Mouse (Mus musculus) ES-E14 (cell line): ENCODE data around the gene Nav2. TPM values are rescaled to one million over a fixed set of nuclear protein-coding genes. Genes with fewer than 3 reads are reported as not detected.

Source experiments
- DNase-seq: peaks from one replicate; pipeline ENCODE4 v3.0.0-alpha.2; 2013; ENCODE audit warnings: low read depth, low spot score
- H3K27ac ChIP-seq: 2 replicates; pipeline ENCODE4 v1.5.1; 2012; ENCODE audit warnings: low read depth, mild to moderate bottlenecking, low read length, moderate library complexity, mixed read lengths; ENCODE audit not compliant: poor library complexity, insufficient read depth, severe bottlenecking
- H3K36me3 ChIP-seq: 2 replicates; pipeline ENCODE4 v1.6.1; 2012; ENCODE audit warnings: mild to moderate bottlenecking, low read length, moderate library complexity, mixed read lengths; ENCODE audit not compliant: control insufficient read depth, poor library complexity, insufficient read depth, severe bottlenecking
- H3K4me1 ChIP-seq, 2 experiments: fragments of 150-350 bp in 1 of 2; sonication (generic) in 1 of 2; 2 replicates each; pipeline ENCODE4 v1.6.1; 2012; ENCODE audit warnings: low read length in 2 of 2, mild to moderate bottlenecking in 1 of 2, mixed read lengths in 1 of 2; ENCODE audit not compliant: control insufficient read depth in 2 of 2, insufficient read depth in 2 of 2, poor library complexity in 1 of 2
- H3K4me3 ChIP-seq, 2 experiments: fragments of 150-350 bp in 1 of 2; sonication (generic) in 1 of 2; 2 replicates each; pipeline ENCODE4 v1.5.1; 2012; ENCODE audit warnings: low read length in 2 of 2, low read depth in 1 of 2, mild to moderate bottlenecking in 1 of 2, mixed read lengths in 1 of 2; ENCODE audit not compliant: insufficient read depth in 1 of 2, poor library complexity in 1 of 2, severe bottlenecking in 1 of 2
- H3K9ac ChIP-seq: 2 replicates; pipeline ENCODE4 v1.6.1; 2012; ENCODE audit warnings: low read depth, mild to moderate bottlenecking, low read length, mixed read lengths; ENCODE audit not compliant: poor library complexity, insufficient read depth, severe bottlenecking
- H3K9me3 ChIP-seq: fragments of 150-350 bp; sonication (generic); 2 replicates; pipeline ENCODE4 v1.6.1; 2012; ENCODE audit warnings: low read depth, mild to moderate bottlenecking, low read length; ENCODE audit not compliant: control insufficient read depth, insufficient read depth
- CHD2 ChIP-seq: IDR thresholded peaks from 2 replicates; pipeline ENCODE4 v1.6.1; 2014; ENCODE audit warnings: mild to moderate bottlenecking, low read depth, low read length, inconsistent platforms
- HCFC1 ChIP-seq: IDR thresholded peaks from 2 replicates; pipeline ENCODE4 v1.6.1; 2012; ENCODE audit warnings: low read length, inconsistent platforms, borderline replicate concordance; ENCODE audit not compliant: insufficient read depth
- MAFK ChIP-seq: IDR thresholded peaks from 2 replicates; pipeline ENCODE4 v1.6.1; 2014; ENCODE audit warnings: mild to moderate bottlenecking, low read depth, low read length, inconsistent platforms; ENCODE audit not compliant: insufficient read depth
- ZC3H11A ChIP-seq: IDR thresholded peaks from 2 replicates; pipeline ENCODE4 v1.6.1; 2012; ENCODE audit warnings: low read depth, mild to moderate bottlenecking, inconsistent platforms, low read length, borderline replicate concordance
- ZNF384 ChIP-seq: IDR thresholded peaks from 2 replicates; pipeline ENCODE4 v1.6.1; 2012; ENCODE audit warnings: low read depth, low read length, inconsistent platforms
- in situ Hi-C, 2 experiments: fragments of 600-800 bp; cut with MboI; formaldehyde crosslinking; loops; one replicate each; pipeline ENCODE4 v1.15.1; 2025; ENCODE audit warnings: low sequenced_read_pairs in 2 of 2, inconsistent platforms in 1 of 2; ENCODE audit not compliant: unreplicated experiment in 2 of 2
- total RNA-seq: library from RNA; depleted of rRNA; stranded (reverse); fragments of 300-350 nt; gene quantifications from 2 replicates; pipeline ENCODE4 v1.2.3, GENCODE M21; 2012

Gene Nav2
- total RNA-seq, 1 experiment: 18.2 TPM

DNA sequence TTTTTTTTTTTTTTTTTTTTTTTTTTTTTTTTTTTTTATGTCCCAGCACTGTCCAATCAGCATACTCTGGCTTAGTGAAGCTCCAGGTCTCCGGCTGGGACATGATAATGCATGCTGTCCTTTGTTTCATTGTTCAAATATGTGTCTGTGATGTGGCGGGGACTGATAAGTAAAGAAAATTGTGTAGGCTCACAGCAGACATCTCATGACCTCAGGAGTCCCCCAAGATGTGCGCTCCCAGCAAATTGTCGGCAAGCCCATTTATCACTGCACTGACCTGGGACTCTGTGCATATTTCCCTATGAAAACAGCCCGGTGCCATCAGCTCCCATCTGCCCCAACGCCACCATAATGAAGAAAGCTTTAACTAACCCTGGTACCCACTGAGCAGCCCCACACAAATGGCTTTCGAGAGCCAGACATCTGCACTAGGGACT, 110.0 kb downstream of the Nav2 start:
- no peak for TF ChIP-seq CHD2
- TF ChIP-seq ZNF384: peak; percentile 36; the same call in 1 of the 2 replicates
- TF ChIP-seq ZC3H11A: no peak
- TF ChIP-seq MAFK: no peak
- no peak for TF ChIP-seq HCFC1
- H3K4me3 ChIP-seq: no peak overlapping the region
- H3K9me3 ChIP-seq: no peaks in the 10 kb centered on the region
- H3K9ac ChIP-seq: no peak overlapping the region
- no peaks in the 10 kb centered on the region for H3K4me1 ChIP-seq
- no peak overlapping the region for H3K27ac ChIP-seq
- no peak for DNase-seq
- no peaks in the 10 kb centered on the region for H3K36me3 ChIP-seq
- in situ Hi-C loops: no loop called here

DNA sequence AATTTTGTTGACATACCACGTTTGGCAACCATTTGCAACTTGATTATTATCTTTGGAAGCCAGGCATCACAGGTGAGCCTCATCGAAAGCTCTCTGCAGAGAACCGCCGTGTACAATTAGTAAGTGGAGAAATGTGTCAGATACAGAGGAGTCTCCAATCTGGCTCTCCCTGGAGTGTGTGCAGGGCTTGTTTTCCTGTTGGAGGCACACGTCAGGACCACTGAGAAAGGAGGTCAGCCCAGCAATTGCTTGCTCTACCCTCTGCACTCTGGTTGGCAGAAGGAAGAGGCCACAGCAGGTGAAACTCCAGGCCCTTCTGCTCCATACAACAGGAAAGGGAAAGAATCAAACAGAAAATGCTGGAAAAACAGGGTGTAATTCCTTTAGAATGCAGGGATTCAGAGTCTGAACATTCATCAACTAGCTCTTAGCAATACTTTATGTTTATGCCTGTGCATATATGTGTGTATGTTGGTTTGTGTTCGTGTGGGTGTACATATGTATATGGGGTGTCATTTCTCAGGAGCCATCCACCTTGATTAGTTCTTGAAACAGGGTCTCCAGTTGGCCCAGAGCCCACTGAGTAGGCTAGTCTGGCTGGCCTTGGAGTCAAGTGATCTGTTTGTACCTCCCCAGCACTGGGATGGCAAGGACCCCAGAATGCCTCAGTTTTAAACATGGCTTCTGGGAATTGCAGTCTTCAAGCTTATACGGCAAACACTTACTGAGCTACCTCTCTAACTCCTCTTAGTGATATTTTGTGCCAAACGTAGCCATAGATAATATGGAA, 116.7 kb downstream of the Nav2 start:
- TF ChIP-seq HCFC1 (no peak), ZNF384 (no peak), MAFK (no peak), ZC3H11A (no peak), CHD2 (no peak)
- no peak for DNase-seq
- Histone ChIP-seq H3K27ac (no peak overlapping the region), H3K9me3 (no peaks in the 10 kb centered on the region), H3K36me3 (no peaks in the 10 kb centered on the region), H3K4me1 (no peaks in the 10 kb centered on the region), H3K4me3 (no peak overlapping the region), H3K9ac (no peak overlapping the region)
- in situ Hi-C loops: no loop called here

DNA sequence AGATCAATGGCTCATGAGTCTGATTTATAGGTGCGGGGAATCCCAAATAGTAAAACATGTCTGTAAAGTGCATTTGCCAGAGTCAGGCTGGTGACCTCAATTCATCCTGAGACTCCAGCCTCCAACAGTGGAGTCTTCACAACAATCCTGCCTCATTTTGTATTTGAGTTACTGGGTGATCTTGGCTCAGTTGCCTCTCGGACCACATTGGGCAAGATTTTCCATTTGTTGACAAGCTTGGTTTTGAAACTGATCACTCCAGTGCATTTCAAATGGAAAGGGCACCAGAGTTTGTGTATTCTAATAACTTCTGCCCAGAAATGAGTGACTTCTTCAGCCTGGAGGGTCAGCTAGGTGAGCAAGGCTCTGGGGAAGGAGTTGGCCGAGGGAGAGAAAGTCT, 117.5 kb downstream of the Nav2 start:
- Histone ChIP-seq H3K36me3 (no peaks in the 10 kb centered on the region), H3K4me1 (no peaks in the 10 kb centered on the region), H3K9ac (no peak overlapping the region), H3K27ac (no peak overlapping the region), H3K4me3 (no peak overlapping the region), H3K9me3 (no peaks in the 10 kb centered on the region)
- no peak for TF ChIP-seq CHD2
- no peak for TF ChIP-seq HCFC1
- no peak for TF ChIP-seq ZNF384
- TF ChIP-seq MAFK: no peak
- TF ChIP-seq ZC3H11A: no peak
- no peak for DNase-seq
- in situ Hi-C loops: no loop called here

DNA sequence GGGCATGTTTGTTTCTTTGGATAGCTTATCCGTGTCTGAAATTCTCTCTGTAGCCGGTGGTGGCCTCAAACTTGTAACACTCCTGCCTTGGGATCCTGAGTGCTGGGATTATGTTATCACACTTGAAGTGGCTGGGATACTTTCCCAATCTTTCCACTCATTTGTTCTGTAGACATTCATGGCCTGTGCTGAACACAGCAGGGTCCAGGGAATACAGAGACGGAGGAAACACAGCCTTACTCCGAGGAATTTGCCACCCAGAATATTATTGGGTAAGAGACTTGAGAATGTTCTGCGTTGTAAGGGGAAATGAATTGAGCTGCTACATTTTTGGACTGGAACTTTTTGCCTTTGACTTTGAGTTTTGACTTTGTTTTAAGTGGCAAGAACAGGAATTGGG, 118.0 kb downstream of the Nav2 start:
- H3K36me3 ChIP-seq: no peaks in the 10 kb centered on the region
- H3K27ac ChIP-seq: no peak overlapping the region
- H3K9me3 ChIP-seq: no peaks in the 10 kb centered on the region
- in situ Hi-C loops: no loop called here
- DNase-seq: no peak
- no peak for TF ChIP-seq CHD2
- no peak for TF ChIP-seq HCFC1
- no peak for TF ChIP-seq ZC3H11A
- TF ChIP-seq MAFK: no peak
- no peak for TF ChIP-seq ZNF384
- H3K9ac ChIP-seq: no peak overlapping the region
- no peaks in the 10 kb centered on the region for H3K4me1 ChIP-seq
- no peak overlapping the region for H3K4me3 ChIP-seq
